Mouse (Mus musculus) thymus, postnatal 10 days (tissue): ENCODE results near the gene Kcnip4.

ENCODE experiments used
- DNase-seq, 2 experiments: peaks; one replicate each; pipeline ENCODE4 v3.0.0; 2021; ENCODE audit warnings: low spot score in 2 of 2

Gene Kcnip4

DNA sequence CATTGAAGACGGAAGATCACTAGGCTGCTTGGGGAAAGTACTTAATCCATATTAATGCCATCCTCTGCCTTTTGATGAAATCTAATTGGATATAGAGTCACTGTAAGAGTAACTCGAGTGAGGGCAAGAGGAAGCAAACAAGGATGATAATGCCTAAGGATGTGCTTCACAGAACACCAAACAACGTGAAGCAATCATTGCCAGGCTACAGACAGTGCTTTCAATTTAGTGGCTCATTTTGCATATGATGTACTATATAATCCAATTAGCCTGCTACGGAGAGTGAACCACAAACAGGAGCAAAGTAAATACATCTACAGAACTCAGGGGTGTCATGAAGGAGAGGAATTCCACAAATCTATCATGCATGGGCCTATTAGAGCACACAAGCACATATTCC is 280.3 kb downstream of the Kcnip4 start:
- no peak for DNase-seq

DNA sequence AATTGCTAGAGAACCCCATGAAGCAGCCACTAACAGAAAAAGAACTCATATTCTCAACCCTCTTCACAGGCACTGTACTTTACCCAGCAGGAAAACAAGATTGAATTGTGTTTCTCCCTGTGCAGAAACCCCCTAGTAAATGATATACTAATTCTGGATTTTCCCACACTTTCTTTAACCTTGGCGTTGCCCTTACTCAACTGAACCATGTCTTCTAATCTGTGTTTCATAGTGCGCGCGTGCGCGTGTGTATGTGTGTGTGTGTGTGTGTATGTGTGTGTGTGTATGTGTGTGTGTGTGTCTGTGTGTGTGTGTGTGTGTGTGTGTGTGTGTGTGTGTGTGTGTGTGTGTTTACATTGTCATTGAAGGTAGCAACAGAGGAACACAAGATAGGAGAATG is 283.0 kb downstream of the Kcnip4 start:
- DNase-seq: no peak

GRCm38 (mm10) chr5:49201164-49201756 is 323.4 kb downstream of the Kcnip4 start:
- no peak for DNase-seq

DNA sequence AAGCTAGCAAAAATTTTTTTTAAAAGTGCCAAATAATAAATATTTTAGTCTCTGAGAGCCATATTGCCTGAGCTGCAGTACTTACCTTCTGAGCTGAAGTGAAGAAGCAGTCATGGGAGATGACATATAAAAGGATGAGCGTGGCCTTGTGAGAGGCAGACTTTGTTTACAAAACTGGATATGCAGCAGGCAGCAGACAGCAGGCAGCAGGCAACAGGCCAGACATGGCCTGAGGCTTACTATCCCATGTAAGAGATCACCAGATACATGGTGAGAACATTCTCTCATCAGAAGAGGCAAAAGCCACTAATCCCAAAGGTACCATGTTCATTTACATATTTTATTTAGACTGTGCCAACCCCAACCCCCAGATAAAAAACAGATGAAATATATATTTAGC is 336.5 kb downstream of the Kcnip4 start:
- no peak for DNase-seq

DNA sequence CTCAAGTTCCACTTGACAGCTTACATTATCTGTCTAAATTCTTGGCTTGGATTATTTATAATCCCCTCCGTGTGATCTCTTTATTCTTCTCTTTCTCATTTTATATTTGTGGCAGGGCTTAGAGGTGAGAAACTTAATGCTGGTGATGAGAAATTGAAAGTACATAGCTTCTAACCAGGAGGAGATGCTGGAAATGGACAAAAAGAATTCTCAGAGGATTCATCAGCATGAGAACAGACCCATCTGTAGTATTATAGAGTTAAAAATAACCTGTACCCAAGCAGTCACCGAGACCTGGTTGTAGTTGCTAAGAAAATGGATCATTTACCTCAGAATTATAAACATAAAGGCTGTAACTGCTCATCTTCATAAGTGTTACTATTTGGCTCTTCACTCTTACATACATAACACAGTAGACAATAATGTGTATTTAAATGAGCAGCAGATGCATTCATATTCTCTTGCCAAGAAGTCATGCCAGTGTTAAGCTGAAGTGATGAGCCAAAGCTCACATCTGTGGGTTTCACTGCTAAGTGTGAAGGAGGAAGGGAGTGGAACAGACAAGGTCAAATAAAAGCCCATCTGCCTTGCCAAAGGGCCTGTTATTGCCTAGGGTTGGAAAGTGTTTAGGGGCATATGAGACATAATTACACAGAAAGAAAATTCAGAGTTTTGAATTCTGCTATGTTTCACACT is 374.4 kb downstream of the Kcnip4 start:
- no peak for DNase-seq

GRCm38 (mm10) chr5:49149684-49150083 is 375.0 kb downstream of the Kcnip4 start:
- DNase-seq: no peak

DNA sequence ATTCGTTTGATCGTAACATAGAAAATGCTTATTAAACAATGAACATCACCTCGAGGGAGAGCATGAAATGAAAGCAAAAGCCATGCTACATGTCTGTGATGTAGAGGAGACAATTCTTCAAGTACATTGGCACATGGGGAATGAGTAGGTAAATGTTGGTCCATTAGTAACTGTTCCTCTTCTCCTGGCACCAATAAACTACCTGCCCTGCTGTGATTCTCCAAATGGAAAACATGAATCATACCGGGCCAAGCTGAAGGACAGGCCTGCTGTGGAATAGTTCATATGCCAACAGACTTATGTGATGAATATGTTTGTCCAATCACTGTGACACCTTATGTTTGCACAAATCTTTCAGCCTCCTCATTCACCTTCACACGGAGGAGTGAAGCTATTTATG is 429.3 kb downstream of the Kcnip4 start:
- no peak for DNase-seq

DNA sequence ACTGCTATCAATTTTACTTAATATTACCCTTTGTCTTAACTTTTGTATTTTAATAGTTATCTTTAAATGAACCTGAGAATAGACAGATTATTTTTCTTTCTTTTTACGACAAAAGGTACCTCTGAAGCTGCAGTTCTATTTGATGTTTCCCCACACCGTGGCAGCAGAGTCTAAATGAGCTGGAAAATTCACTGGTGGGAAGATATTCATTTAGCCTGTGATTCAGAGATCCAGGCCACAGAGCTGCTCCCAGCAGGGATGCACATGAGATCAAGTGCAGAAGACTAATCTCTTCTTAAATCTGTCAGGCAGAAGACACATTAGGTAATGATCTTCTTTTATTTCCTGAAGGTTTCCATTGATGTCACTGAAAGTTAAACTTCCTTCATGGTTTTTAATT is 429.8 kb downstream of the Kcnip4 start:
- DNase-seq: no peak

DNA sequence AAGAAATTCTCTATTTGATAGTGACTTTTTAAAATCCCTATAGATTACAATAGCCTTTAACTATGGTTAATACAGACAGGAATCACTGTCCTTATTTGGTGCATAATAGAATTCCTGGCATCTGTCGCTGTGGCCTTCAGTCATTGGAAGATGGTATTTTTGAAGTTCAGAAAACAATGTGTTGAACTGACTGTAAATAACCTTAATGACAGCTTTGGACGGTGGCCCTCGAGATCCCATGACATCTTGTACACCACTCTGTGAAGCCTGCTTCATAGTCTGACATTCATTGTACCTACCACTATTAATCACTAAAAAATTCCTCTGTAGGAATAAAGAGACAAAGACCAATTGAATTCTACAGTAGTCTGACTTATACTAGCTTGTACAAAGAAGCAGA is 430.4 kb downstream of the Kcnip4 start:
- no peak for DNase-seq

GRCm38 (mm10) chr5:49090122-49090680 is 434.5 kb downstream of the Kcnip4 start:
- DNase-seq: peak; percentile 3 to 11

DNA sequence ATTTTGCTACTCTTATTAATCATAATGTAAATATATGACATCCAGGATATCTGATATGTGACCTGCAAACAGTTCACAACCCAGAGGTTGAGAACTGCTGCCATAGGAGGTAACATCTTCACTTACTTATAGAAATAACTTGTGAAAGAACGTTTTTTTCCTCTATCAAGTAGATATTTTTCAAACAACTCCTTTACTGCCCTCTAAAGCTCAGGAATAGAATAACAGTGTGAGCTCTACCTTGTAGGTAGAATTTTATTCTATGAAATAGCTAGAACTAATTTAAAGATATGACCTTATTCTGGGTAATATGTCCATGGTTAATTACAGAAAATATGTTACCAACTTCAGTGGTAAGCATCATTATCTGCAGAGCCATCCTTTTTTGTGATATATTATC is 459.1 kb downstream of the Kcnip4 start:
- DNase-seq: no peak

GRCm38 (mm10) chr5:49058926-49059325 is 465.8 kb downstream of the Kcnip4 start:
- no peak for DNase-seq

DNA sequence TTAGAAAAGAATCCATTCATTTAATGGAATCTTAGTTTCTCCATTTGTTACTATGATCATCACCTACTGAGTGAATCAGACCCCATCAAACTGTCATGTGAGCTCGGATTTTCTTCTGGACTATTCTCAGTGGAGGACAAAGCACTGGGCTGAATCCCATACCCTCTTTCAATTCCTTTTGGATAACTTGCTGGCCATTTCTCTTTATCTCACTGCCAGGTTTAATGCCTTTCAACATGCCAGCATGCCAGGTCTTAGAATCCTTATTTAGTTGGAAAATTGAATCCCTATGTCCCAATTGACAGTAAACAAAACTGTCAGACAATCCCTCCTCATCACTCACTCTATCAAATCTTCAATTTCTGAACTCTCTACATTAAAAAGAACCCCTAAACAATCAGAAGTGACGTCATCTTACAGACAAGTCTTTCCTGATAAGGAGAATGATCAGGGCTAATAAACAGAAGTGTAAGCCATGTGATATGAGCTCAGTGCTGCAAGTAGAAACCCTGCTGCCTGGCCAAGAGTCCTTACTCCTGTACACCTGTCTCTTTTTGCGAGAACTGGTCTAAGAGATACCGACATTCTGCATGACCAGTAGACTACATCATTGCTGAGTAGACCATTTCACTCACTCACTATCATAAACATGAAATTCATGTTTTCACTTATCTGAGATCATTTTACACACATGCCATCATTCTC is 466.9 kb downstream of the Kcnip4 start:
- no peak for DNase-seq

- DNase-seq: no peak
Measured at GRCm38 (mm10) chr5:49047960-49048359, 476.7 kb downstream of the Kcnip4 start.

GRCm38 (mm10) chr5:49041259-49041845 is 483.4 kb downstream of the Kcnip4 start:
- no peak for DNase-seq

DNA sequence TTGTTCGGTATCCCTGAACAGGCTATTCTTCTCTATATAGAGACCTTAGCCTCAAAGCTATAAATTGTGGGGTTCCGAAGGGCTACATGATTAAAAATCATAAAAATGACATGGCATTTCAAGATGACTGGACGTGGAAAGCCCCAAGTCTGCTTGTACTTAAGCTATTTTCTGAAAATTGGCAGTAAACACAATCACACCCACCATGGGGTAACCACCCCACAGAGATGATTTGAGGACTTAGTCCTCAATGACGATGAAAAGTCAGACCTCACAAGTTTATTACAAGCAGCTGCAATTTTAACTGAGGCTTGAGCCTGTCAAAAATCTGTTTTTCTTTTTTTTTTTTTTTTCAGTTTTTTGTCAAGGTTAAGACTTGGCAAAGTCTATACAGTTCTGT is 527.3 kb downstream of the Kcnip4 start:
- DNase-seq: no peak

DNA sequence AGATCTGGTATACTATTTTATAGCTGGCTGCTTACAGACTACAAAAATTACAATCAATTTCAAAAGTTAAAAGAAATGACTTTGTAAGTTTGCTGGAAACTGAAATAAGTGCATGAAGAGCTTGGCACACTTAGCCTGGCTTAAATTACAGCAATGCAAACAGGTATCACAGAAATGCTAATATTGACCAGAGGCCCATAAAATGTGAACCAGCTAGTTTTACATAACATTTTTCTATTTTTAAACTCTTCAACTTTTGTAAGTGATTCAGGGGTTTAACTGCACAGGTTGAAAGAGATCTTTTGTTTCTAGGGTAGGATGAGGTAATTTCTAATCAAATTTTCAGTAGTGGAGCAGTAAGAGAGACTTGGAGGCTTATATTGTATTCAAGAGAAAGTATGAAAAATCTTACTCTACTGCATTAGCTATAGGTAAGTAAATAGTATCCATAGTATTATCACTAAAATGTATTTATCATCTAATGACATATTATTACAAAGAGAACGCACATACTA is 535.5 kb downstream of the Kcnip4 start:
- no peak for DNase-seq

DNA sequence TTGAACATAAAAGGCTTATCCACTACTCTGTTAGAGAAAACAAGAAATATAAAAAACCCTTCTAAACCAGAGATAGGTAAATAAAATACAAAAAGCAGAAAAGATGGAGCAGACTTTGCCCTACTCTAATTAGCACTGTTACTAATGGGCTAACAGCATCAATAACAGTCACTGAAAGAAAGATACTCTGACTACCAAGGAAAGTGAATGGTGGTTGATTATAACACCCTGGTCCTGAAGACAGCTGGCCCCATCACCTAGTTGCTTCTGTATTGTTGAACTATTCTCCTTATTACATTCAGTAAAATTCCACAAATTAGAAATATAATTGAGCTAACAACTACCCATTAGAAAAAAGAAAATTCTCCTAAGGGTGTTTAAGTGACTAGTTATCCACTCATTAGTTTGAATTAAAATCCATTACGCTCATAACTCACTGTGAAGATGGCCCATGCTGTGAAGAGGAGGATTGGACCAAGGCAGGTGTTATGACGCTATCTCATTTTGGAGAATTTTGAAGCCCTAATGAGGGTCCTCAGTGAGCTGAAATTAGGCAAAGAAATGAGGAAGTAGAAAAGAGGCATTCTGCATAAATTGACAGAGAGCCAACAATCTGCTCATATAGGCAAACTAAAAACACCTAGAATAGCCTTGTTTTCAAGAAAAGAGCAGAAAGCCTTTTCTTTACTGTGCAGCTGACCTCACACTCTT is 582.2 kb downstream of the Kcnip4 start:
- DNase-seq: no peak

GRCm38 (mm10) chr5:48931881-48932280 is 592.8 kb downstream of the Kcnip4 start:
- no peak for DNase-seq

DNA sequence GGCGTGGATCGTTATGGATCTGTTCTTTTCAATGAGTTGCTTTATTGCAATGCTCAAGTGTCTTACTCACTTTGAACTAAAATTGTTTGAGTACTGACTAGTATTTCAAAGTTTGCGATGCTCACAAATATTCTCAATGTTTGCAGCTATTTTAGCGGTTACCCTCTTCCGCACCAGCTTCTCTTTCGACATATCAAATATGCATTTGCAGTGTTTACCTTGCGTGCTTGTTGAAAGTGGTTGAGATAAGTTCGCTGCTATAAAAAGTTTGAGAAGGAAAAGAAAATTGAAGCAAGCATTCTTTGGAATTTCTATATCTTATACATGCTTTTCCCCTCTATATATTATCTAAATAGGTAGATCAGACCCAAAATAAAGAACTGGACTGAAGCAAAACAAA is 634.5 kb downstream of the Kcnip4 start:
- no peak for DNase-seq

- DNase-seq: no peak
Measured at GRCm38 (mm10) chr5:48889395-48890194, 635.1 kb downstream of the Kcnip4 start.
